Mouse (Mus musculus) liver, embryonic 13.5 days (tissue): ENCODE measurements around the gene Slc35b1. TPM values are rescaled to one million over a fixed set of nuclear protein-coding genes. Genes with fewer than 3 reads are reported as not detected.

Experiments
- ATAC-seq: fragments of 200-750 bp; cut with Nextera tagmentation; 2 replicates; pipeline ENCODE4 v1.8.0; 2017; ENCODE audit warnings: low read depth, mild to moderate bottlenecking, moderate number of reproducible peaks, moderate library complexity
- DNase-seq: peaks from one replicate; pipeline ENCODE4 v3.0.0; 2022
- H3K27ac ChIP-seq: fragments of 300-500 bp; sonication (generic); 2 replicates; pipeline ENCODE4 v1.5.1; 2015; ENCODE audit warnings: moderate library complexity, mild to moderate bottlenecking, inconsistent platforms
- H3K27me3 ChIP-seq: fragments of 300-500 bp; sonication (generic); 2 replicates; pipeline ENCODE4 v1.6.1; 2015; ENCODE audit warnings: mild to moderate bottlenecking, inconsistent platforms
- H3K36me3 ChIP-seq: fragments of 300-500 bp; sonication (generic); 2 replicates; pipeline ENCODE4 v1.6.1; 2015; ENCODE audit warnings: mild to moderate bottlenecking, inconsistent platforms
- H3K4me1 ChIP-seq: fragments of 300-500 bp; sonication (generic); replicated peaks from 2 replicates; pipeline ENCODE4 v1.6.1; 2015; ENCODE audit warnings: inconsistent platforms
- H3K4me2 ChIP-seq: fragments of 300-500 bp; sonication (generic); 2 replicates; pipeline ENCODE4 v1.6.1; 2015; ENCODE audit warnings: inconsistent platforms, mild to moderate bottlenecking, moderate library complexity
- H3K4me3 ChIP-seq: fragments of 300-500 bp; sonication (generic); replicated peaks from 2 replicates; pipeline ENCODE4 v1.5.1; 2015; ENCODE audit warnings: mild to moderate bottlenecking, inconsistent platforms
- H3K9ac ChIP-seq: fragments of 300-500 bp; sonication (generic); 2 replicates; pipeline ENCODE4 v1.6.1; 2015; ENCODE audit warnings: mild to moderate bottlenecking, inconsistent platforms
- H3K9me3 ChIP-seq: fragments of 300-500 bp; sonication (generic); replicated peaks from 2 replicates; pipeline ENCODE4 v1.6.1; 2016; ENCODE audit warnings: inconsistent platforms
- WGBS: fragments of 180-500 bp; shearing (Covaris S2); methylation state at CpG from one replicate; pipeline ENCODE4 v1.1.7; 2015; ENCODE audit not compliant: insufficient replicate concordance; 5-methylcytosine and 5-hydroxymethylcytosine counted together
- polyA plus RNA-seq: library from polyadenylated mRNA; unstranded; fragments of >200 nt; fragmentation: Nextera tagmentation; extraction: Ambion mirVana; gene quantifications from 2 replicates; pipeline ENCODE4 v1.2.1, GENCODE M21; 2015

Gene Slc35b1
- 54.7 and 58.1 TPM in 2 replicates for polyA plus RNA-seq

- 0% methylated on average over 42 of the region's 42 CpGs for WGBS
- Histone ChIP-seq H3K27ac (peak within 1 kb of the TSS; percentile 90), H3K4me1 (peaks cover 46% of the 10 kb centered on the region), H3K27me3 (no peaks in the 10 kb centered on the region), H3K4me2 (peak within 1 kb of the TSS; percentile 77), H3K4me3 (peak within 1 kb of the TSS; percentile 76), H3K36me3 (peaks cover 67% of the 10 kb centered on the region), H3K9me3 (no peaks in the 10 kb centered on the region), H3K9ac (peak within 1 kb of the TSS; percentile 86)
- ATAC-seq (peak; percentile 92), DNase-seq (peak; percentile 92)
These were observed at the start of gene Slc35b1 for GRCm38 (mm10) chr11:95384319-95384972. Slc35b1 (plus strand) TSS chr11:95384692.

- Histone ChIP-seq H3K9me3 (no peaks in the 10 kb centered on the region), H3K36me3 (peaks cover 18% of the 10 kb centered on the region), H3K27ac (peak within 1 kb of the TSS; percentile 100), H3K4me1 (peaks cover 86% of the 10 kb centered on the region), H3K4me3 (peak within 1 kb of the TSS; percentile 100), H3K4me2 (peak within 1 kb of the TSS; percentile 86), H3K27me3 (no peaks in the 10 kb centered on the region), H3K9ac (peak within 1 kb of the TSS; percentile 100)
- peak; percentile 78 for ATAC-seq
- DNase-seq = peak; percentile 85
- 0% methylated on average over 24 of the region's 27 CpGs for WGBS
These were observed 47.8 kb upstream of the Slc35b1 start, which contains the start of gene Fam117a for GRCm38 (mm10) chr11:95336568-95337128. Fam117a (plus strand) TSS chr11:95337018.

- Histone ChIP-seq H3K36me3 (peaks cover 24% of the 10 kb centered on the region), H3K27ac (peak overlapping the region; percentile 100), H3K4me3 (peak overlapping the region; percentile 100), H3K9ac (peak overlapping the region; percentile 100), H3K27me3 (no peaks in the 10 kb centered on the region), H3K4me2 (peak overlapping the region; percentile 86), H3K4me1 (peaks cover 86% of the 10 kb centered on the region), H3K9me3 (no peaks in the 10 kb centered on the region)
- WGBS = under 1% methylated on average over 50 of the region's 50 CpGs
- DNase-seq = peak; percentile 70
- ATAC-seq = peak; percentile 12
These were observed 47.2 kb upstream of the Slc35b1 start for GRCm38 (mm10) chr11:95337129-95337813.

GRCm38 (mm10) chr11:95337846-95338342 lies 46.6 kb upstream of the Slc35b1 start:
- H3K27me3 ChIP-seq = no peaks in the 10 kb centered on the region
- peak overlapping the region; percentile 86 for H3K4me2 ChIP-seq
- peak overlapping the region; percentile 100 for H3K27ac ChIP-seq
- no peak for DNase-seq
- peak overlapping the region; percentile 100 for H3K4me3 ChIP-seq
- H3K4me1 ChIP-seq = peaks cover 86% of the 10 kb centered on the region
- no peak for ATAC-seq
- H3K9ac ChIP-seq = peak overlapping the region; percentile 100
- H3K36me3 ChIP-seq = peaks cover 30% of the 10 kb centered on the region
- no peaks in the 10 kb centered on the region for H3K9me3 ChIP-seq
- 8% methylated on average over 9 of the region's 9 CpGs for WGBS

- WGBS = 11% methylated on average over 14 of the region's 14 CpGs
- Histone ChIP-seq H3K27ac (peak overlapping the region; percentile 100), H3K9ac (peak overlapping the region; percentile 100), H3K9me3 (no peaks in the 10 kb centered on the region), H3K4me2 (peak overlapping the region; percentile 86), H3K4me1 (peaks cover 87% of the 10 kb centered on the region), H3K4me3 (peak overlapping the region; percentile 100), H3K27me3 (no peaks in the 10 kb centered on the region), H3K36me3 (peaks cover 47% of the 10 kb centered on the region)
- DNase-seq (peak; percentile 87), ATAC-seq (peak; percentile 74)
These were observed 44.9 kb upstream of the Slc35b1 start for GRCm38 (mm10) chr11:95339471-95340021.

GRCm38 (mm10) chr11:95340259-95340658 lies 44.2 kb upstream of the Slc35b1 start:
- peak overlapping the region; percentile 100 for H3K27ac ChIP-seq
- H3K36me3 ChIP-seq = peaks cover 54% of the 10 kb centered on the region
- H3K9ac ChIP-seq = peak overlapping the region; percentile 100
- peak overlapping the region; percentile 86 for H3K4me2 ChIP-seq
- H3K4me1 ChIP-seq = peaks cover 87% of the 10 kb centered on the region
- DNase-seq (no peak), ATAC-seq (no peak)
- peak overlapping the region; percentile 100 for H3K4me3 ChIP-seq
- no peaks in the 10 kb centered on the region for H3K27me3 ChIP-seq
- WGBS = 60% methylated on average over 1 of the region's 1 CpGs
- no peaks in the 10 kb centered on the region for H3K9me3 ChIP-seq

GRCm38 (mm10) chr11:95340664-95341063 lies 43.8 kb upstream of the Slc35b1 start:
- H3K36me3 ChIP-seq = peaks cover 58% of the 10 kb centered on the region
- peak overlapping the region; percentile 86 for H3K4me2 ChIP-seq
- H3K4me1 ChIP-seq = peaks cover 87% of the 10 kb centered on the region
- peak overlapping the region; percentile 100 for H3K27ac ChIP-seq
- 30% methylated on average over 5 of the region's 5 CpGs for WGBS
- peak overlapping the region; percentile 100 for H3K9ac ChIP-seq
- DNase-seq (no peak), ATAC-seq (no peak)
- no peaks in the 10 kb centered on the region for H3K9me3 ChIP-seq
- peak overlapping the region; percentile 100 for H3K4me3 ChIP-seq
- H3K27me3 ChIP-seq = no peaks in the 10 kb centered on the region

- DNase-seq = no peak
- Histone ChIP-seq H3K4me2 (peak overlapping the region; percentile 86), H3K9me3 (no peaks in the 10 kb centered on the region), H3K27ac (peak overlapping the region; percentile 100), H3K4me3 (peak overlapping the region; percentile 100), H3K27me3 (no peaks in the 10 kb centered on the region), H3K9ac (peak overlapping the region; percentile 100), H3K36me3 (peaks cover 83% of the 10 kb centered on the region), H3K4me1 (peaks cover 95% of the 10 kb centered on the region)
- no peak for ATAC-seq
- 58% methylated on average over 4 of the region's 4 CpGs for WGBS
These were observed 41.3 kb upstream of the Slc35b1 start for GRCm38 (mm10) chr11:95343180-95343579.

GRCm38 (mm10) chr11:95344181-95344580 lies 40.3 kb upstream of the Slc35b1 start:
- H3K9me3 ChIP-seq = no peaks in the 10 kb centered on the region
- H3K27me3 ChIP-seq = no peaks in the 10 kb centered on the region
- peak overlapping the region; percentile 34 for H3K4me3 ChIP-seq
- WGBS = 75% methylated on average over 2 of the region's 2 CpGs
- peak overlapping the region; percentile 72 for H3K27ac ChIP-seq
- H3K9ac ChIP-seq = peak overlapping the region; percentile 100
- no peak for ATAC-seq
- DNase-seq = no peak
- peaks cover 94% of the 10 kb centered on the region for H3K4me1 ChIP-seq
- peak overlapping the region; percentile 86 for H3K4me2 ChIP-seq
- peaks cover 93% of the 10 kb centered on the region for H3K36me3 ChIP-seq

GRCm38 (mm10) chr11:95350289-95350688 lies 34.2 kb upstream of the Slc35b1 start:
- no peak; the same call in 1 of the 2 replicates for ATAC-seq
- Histone ChIP-seq H3K4me3 (no peak overlapping the region), H3K27me3 (no peaks in the 10 kb centered on the region), H3K4me1 (peaks cover 94% of the 10 kb centered on the region), H3K4me2 (no peak overlapping the region), H3K9ac (no peak overlapping the region), H3K36me3 (peaks cover 98% of the 10 kb centered on the region), H3K9me3 (no peaks in the 10 kb centered on the region), H3K27ac (peak overlapping the region; percentile 68)
- no peak for DNase-seq
- WGBS = 66% methylated on average over 6 of the region's 6 CpGs

- no peaks in the 10 kb centered on the region for H3K9me3 ChIP-seq
- no peaks in the 10 kb centered on the region for H3K27me3 ChIP-seq
- no peak overlapping the region for H3K4me3 ChIP-seq
- 86% methylated on average over 3 of the region's 3 CpGs for WGBS
- DNase-seq = no peak
- peaks cover 98% of the 10 kb centered on the region for H3K36me3 ChIP-seq
- no peak overlapping the region for H3K4me2 ChIP-seq
- H3K27ac ChIP-seq = peak overlapping the region; percentile 68
- H3K4me1 ChIP-seq = peaks cover 94% of the 10 kb centered on the region
- ATAC-seq = no peak
- H3K9ac ChIP-seq = 0 out of 2 replicates have a peak overlapping the region, but pooled peaks have one; percentile 16
These were observed 33.5 kb upstream of the Slc35b1 start for GRCm38 (mm10) chr11:95350960-95351359.
